Mouse (Mus musculus): ENCODE measurements around the gene Hmgb1.

- no peak for TF ChIP-seq POLR2A (IDR thresholded peaks at IDR 0.05; ENCODE audit: control insufficient read depth, low read depth, low read length)
- TF ChIP-seq CTCF (IDR thresholded peaks at IDR 0.05; ENCODE audit: control insufficient read depth, insufficient read depth, insufficient replicate concordance, low read depth, low read length): no peak
Measured at GRCm38 (mm10) chr5:149005701-149006361, 178.5 kb downstream of the Hmgb1 start.
